Mouse (Mus musculus) spleen, adult 2 months (tissue): ENCODE measurements around the gene Fv1.

ENCODE experiments used
- CTCF ChIP-seq: fragments of 200-500 bp; IDR thresholded peaks from 2 replicates; pipeline ENCODE4 v1.5.1; 2011; ENCODE audit warnings: mild to moderate bottlenecking, inconsistent platforms; ENCODE audit not compliant: insufficient read depth, insufficient read length, insufficient replicate concordance; ENCODE audit errors: extremely low read depth
- POLR2A ChIP-seq: fragments of 200-500 bp; IDR thresholded peaks from 2 replicates; pipeline ENCODE4 v1.6.1; 2011; ENCODE audit warnings: low read depth, low read length, inconsistent platforms

DNA sequence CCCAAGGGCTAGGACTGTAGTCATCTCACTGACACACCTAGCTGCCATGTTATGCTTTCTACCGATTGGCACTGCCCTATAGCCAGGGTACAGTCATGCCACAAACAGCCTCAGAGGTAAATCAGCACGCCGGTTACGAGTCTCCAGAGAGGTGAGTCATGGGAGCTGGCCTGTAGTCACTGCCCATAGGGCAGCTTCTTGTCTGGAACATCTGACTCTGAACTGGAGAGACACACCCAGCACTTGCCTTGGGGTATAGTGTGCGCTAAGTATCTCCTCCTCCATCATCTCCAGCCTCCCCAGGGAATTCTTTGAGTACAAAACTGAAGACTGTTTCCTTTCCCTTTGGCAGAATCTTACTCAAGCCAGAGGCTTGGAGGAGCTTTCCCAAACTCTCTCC, 37.5 kb downstream of the Fv1 start:
- TF ChIP-seq CTCF (no peak), POLR2A (no peak)
